In the genomic region with DNA sequence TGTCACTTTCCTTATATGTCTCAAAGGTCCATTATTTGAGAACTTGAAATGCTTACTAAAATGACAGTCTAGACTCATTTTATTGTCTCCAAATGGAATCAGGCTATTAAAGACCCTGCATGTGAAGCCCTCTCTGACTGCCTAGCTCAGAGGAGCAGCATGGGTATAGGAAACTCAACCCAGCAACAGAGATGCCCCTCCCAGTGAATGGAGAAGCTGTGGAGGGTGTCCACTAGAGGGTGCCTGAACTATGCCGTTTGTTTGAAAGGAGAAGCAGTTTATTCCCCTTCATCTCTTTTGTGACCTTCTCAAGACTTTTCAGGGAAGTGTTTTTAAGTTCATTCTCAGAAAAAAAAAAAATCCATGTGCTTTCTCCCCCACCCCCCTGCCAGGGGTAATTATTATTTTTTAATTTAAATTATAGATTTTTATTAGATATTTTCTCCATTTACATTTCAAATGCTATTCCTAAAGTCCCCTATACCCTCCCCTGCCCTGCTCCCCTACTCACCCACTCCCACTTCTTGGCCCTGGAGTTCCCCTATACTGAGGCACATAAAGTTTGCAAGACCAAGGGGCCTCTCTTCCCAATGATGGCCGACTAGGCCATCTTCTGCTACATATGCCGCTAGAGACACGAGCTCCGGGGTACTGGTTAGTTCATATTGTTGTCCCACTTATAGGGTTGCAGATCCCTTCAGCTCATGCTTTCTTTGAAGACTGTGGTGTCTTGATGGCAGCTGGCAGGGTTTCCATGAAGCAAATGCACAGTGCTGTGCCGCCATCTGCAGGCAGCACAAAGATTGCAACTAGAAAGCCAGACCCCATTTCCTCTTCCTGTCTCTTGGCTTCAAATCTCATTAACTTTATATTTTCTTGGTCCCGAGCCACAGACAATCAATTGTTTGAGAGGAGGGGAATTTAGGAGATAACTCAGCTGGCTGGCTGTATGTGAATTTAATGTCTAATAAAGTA, we compare ENCODE assay signal across 8 mouse cellular contexts. TPM values are rescaled to one million over a fixed set of nuclear protein-coding genes. Genes with fewer than 3 reads are reported as not detected.
DNase-seq lines count a peak whose midpoint lies in the region; ATAC-seq lines count a peak whose summit lies in the region.

No protein-coding gene starts in this region.

- no peak overlapping the region for H3K27ac ChIP-seq in midbrain, embryonic 11.5 days (ENCODE audit: low read depth, low read length)

- H3K4me3 ChIP-seq in midbrain, embryonic 11.5 days (ENCODE audit: low read depth, low read length) = no peak overlapping the region

- DNase-seq in cerebellum, postnatal 36 days = peak; percentile 66 to 74
- DNase-seq in gastrocnemius, adult 8-10 months (ENCODE audit: low spot score in 2 of 2) = peak; percentile 24 to 39
- peak; percentile 43 to 82 for DNase-seq in left cerebral cortex, adult 8-10 months (ENCODE audit: low spot score in 2 of 2)
- peak; percentile 98 for DNase-seq in midbrain, embryonic 11.5 days (ENCODE audit: low spot score, missing footprints)
- peak; percentile 57 to 59 for DNase-seq in right cerebral cortex, postnatal 36 days (ENCODE audit: low spot score in 2 of 2)
- peak; percentile 52 to 67 for DNase-seq in urinary bladder, postnatal 36 days (ENCODE audit: low spot score in 2 of 2)

- no peaks in the 10 kb centered on the region for H3K27me3 ChIP-seq in midbrain, embryonic 11.5 days (ENCODE audit: control insufficient read depth, insufficient read depth, low read length)

- H3K9ac ChIP-seq in midbrain, embryonic 11.5 days (ENCODE audit: low read length) = no peak overlapping the region

- no peaks in the 10 kb centered on the region for H3K9me3 ChIP-seq in midbrain, embryonic 11.5 days (ENCODE audit: control insufficient read depth, low read length)

- H3K36me3 ChIP-seq in midbrain, embryonic 11.5 days (ENCODE audit: control insufficient read depth, insufficient read depth, low read length) = no peaks in the 10 kb centered on the region

- no peak overlapping the region for H3K4me2 ChIP-seq in midbrain, embryonic 11.5 days

- ATAC-seq in activated CD4-positive, CD25-positive, alpha-beta regulatory T cell, adult 4 months = peak; percentile 79
- ATAC-seq in inflammation-experienced regulatory T-cells, adult 6 months = peak; percentile 90
- ATAC-seq in midbrain, embryonic 11.5 days (ENCODE audit: low FRiP score) = peak; percentile 83

- H3K4me1 ChIP-seq in midbrain, embryonic 11.5 days (ENCODE audit: control insufficient read depth, insufficient read depth, low read length) = no peaks in the 10 kb centered on the region

- WGBS in midbrain, embryonic 11.5 days = 22% methylated on average over 7 of the region's 7 CpGs

RNA-seq across cellular contexts. Expression of gene Hook1, which starts 42.5 kb away (rescaled TPM):
- polyA plus RNA-seq in activated CD4-positive, CD25-positive, alpha-beta regulatory T cell, adult 4 months (2017; shearing (Covaris generic)) = 1 to 10 TPM; 7.4 to 8.2 TPM
- total RNA-seq in gastrocnemius, adult 8-10 months (2022) = 10 to 100 TPM; 25.1 to 28.5 (median 27.2) TPM
- 10 to 100 TPM in 1 of 3 experiments, 1 to 10 TPM in 2; 6.3 to 10.2 (median 8.2) TPM for polyA plus RNA-seq in inflammation-experienced regulatory T-cells, adult 6 months (2017; shearing (Covaris generic))
- total RNA-seq in left cerebral cortex, adult 8-10 months (2022) = 10 to 100 TPM; 66.3 to 70.8 (median 69.7) TPM
- polyA plus RNA-seq in midbrain, embryonic 11.5 days (2014; fragmentation: Nextera tagmentation; extraction: Ambion mirVana) = 30.8 and 34.4 TPM in 2 replicates

Comparison
In these comparisons a context has a peak if more than half of its experiments do, and no peak if none do; other contexts are left out.
1. DNase-seq: peak in every context shown above with its lines; median percentile 98 in midbrain, embryonic 11.5 days; 70 in cerebellum, postnatal 36 days; 62 in left cerebral cortex, adult 8-10 months; 60 in urinary bladder, postnatal 36 days; 58 in right cerebral cortex, postnatal 36 days; 32 in gastrocnemius, adult 8-10 months.